Mouse (Mus musculus): ENCODE measurements around the gene Zkscan16. TPM values are rescaled to one million over a fixed set of nuclear protein-coding genes. Genes with fewer than 3 reads are reported as not detected.

The Zkscan16 gene
- total and polyA plus RNA-seq, 3 experiments, result not detected

DNA sequence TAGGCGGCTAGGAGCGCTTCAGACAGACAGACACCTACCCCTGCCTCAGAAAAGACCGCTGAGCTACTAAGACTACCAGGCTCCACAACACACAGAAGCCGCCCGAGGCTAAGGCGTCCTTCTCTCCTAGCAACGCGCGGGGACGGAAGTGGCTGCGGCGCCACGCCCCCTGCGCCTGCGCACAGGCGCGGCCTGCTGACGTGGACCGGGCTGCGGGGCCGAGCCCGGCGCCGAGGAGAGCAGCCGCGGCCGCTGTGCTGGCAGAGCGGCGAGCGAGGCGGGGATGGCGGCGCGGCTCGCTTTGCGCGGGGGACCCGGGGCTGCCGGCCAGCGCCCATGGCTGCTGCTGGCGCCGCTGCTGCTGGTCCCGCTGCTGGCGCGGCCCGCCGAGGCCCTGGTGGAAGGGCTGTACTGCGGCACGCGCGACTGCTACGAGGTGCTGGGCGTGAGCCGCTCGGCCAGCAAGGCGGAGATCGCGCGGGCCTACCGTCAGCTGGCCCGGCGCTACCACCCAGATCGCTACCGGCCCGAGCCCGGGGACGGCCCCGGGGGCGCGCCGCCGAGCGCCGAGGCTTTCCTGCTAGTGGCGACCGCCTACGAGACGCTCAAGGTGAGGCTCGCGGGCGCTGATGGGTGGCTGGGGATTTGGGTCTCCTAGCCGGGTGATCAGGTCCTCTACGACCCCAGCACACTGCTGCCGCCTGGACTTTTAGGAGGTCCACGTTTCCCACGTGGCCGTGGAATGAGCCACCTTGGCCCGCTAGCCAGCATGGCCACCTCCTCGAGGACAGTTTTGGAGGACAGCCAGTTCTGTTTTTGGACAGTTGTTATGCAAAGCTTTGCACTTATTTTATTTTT, 59.7 kb downstream of the Zkscan16 start, which contains the start of gene Gm20503 (continued):
- TF ChIP-seq TCF12 (IDR thresholded peaks at IDR 0.05; ENCODE audit: low read depth, low read length), result peak; percentile 46
- no peak for TF ChIP-seq SMC3 (IDR thresholded peaks at IDR 0.05; ENCODE audit: low read depth, low read length)
- TF ChIP-seq ELF1 (IDR thresholded peaks at IDR 0.05; ENCODE audit: low read depth, low read length), result peak; percentile 91
- TF ChIP-seq GATA1 (IDR thresholded peaks at IDR 0.05; ENCODE audit: low read depth, low read length), result no peak
- peak; percentile 90 for TF ChIP-seq MXI1 (IDR thresholded peaks at IDR 0.05; ENCODE audit: low read depth, low read length)
- no peak for TF ChIP-seq ETS1 (IDR thresholded peaks at IDR 0.05; ENCODE audit: low read depth, low read length)
- peak; percentile 82 to 98 for TF ChIP-seq POLR2A (IDR thresholded peaks at IDR 0.05; ENCODE audit: control insufficient read depth in 1 of 2, insufficient read depth in 1 of 2, low read depth in 1 of 2, low read length in 2 of 2, poor library complexity in 1 of 2)
- TF ChIP-seq MAZ (IDR thresholded peaks at IDR 0.05; ENCODE audit: low read depth, low read length), result no peak
- TF ChIP-seq JUND (IDR thresholded peaks at IDR 0.05; ENCODE audit: low read depth, low read length), result no peak
- no peak for TF ChIP-seq POLR2AphosphoS2 (IDR thresholded peaks at IDR 0.05; ENCODE audit: low read length)
- TF ChIP-seq ZMIZ1 (IDR thresholded peaks at IDR 0.05; ENCODE audit: low read depth, low read length), result peak; percentile 82; the same call in 1 of the 2 replicates
- no peak for TF ChIP-seq TAL1 (IDR thresholded peaks at IDR 0.05; ENCODE audit: low read length)
- TF ChIP-seq E2F4 (IDR thresholded peaks at IDR 0.05; ENCODE audit: borderline replicate concordance, low read depth, low read length), result no peak

DNA sequence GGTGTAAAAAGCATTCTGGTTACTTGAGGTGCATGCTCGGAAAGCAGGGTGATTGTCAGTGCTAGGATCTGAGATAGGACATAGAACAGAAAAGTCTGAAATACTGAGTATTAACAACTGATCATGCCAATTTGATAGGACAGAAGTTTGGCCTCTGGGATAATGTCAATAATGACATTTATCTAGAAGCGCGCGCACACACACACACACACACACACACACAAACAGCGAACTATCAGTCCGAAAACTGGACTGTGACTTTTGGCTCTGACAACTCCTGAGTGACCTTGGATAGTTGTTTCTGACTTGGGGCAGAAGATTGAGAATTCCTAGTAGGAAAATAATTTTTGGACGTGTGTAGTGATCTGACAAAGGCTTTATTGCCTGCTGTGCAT, 60.4 kb downstream of the Zkscan16 start:
- peak overlapping the region; percentile 90 for H3K9ac ChIP-seq (ENCODE audit: control insufficient read depth, low read depth, low read length, poor library complexity, severe bottlenecking)
- no peak for DNase-seq (ENCODE audit: low read depth, low spot score)
- H3K27me3 ChIP-seq (ENCODE audit: control insufficient read depth in 1 of 2, insufficient read depth in 2 of 2, low read length in 2 of 2), result no peaks in the 10 kb centered on the region
- peaks cover 0 to 29% of the 10 kb centered on the region in 2 experiments; a peak in 2 of 4 replicates for H3K36me3 ChIP-seq (ENCODE audit: control insufficient read depth in 1 of 2, insufficient read depth in 2 of 2, low read length in 2 of 2)
- no peaks in the 10 kb centered on the region for H3K9me3 ChIP-seq (replicated peaks; ENCODE audit: insufficient read depth, low read length)
- H3K27ac ChIP-seq (ENCODE audit: control insufficient read depth, low read depth, low read length), result no peak overlapping the region
- TF ChIP-seq ZNF384 (IDR thresholded peaks at IDR 0.05; ENCODE audit: low read depth, low read length) (no peak), SIN3A (IDR thresholded peaks at IDR 0.05; ENCODE audit: low read length) (no peak), ZC3H11A (IDR thresholded peaks at IDR 0.05; ENCODE audit: low read depth, low read length) (no peak), GATA1 (IDR thresholded peaks at IDR 0.05; ENCODE audit: low read depth, low read length) (no peak), JUND (IDR thresholded peaks at IDR 0.05; ENCODE audit: low read depth, low read length) (no peak), MEF2A (IDR thresholded peaks at IDR 0.05; ENCODE audit: extremely low read depth, insufficient replicate concordance, low read depth, low read length, poor library complexity, severe bottlenecking) (no peak), CTCF (IDR thresholded peaks at IDR 0.05 in 2 of 3, conservative IDR thresholded peaks at IDR 0.05 in 1 of 3; ENCODE audit: control insufficient read depth in 1 of 3, insufficient read depth in 1 of 3, low read depth in 2 of 3, low read length in 3 of 3, poor library complexity in 1 of 3, severe bottlenecking in 1 of 3) (no peak), POLR2AphosphoS2 (IDR thresholded peaks at IDR 0.05; ENCODE audit: low read length) (no peak), ETS1 (IDR thresholded peaks at IDR 0.05; ENCODE audit: low read depth, low read length) (no peak), UBTF (IDR thresholded peaks at IDR 0.05; ENCODE audit: borderline replicate concordance, insufficient read depth, low read depth, low read length) (no peak), ZMIZ1 (IDR thresholded peaks at IDR 0.05; ENCODE audit: low read depth, low read length) (no peak), EP300 (IDR thresholded peaks at IDR 0.05; ENCODE audit: low read depth in 1 of 2, low read length in 2 of 2) (no peak), GABPA (IDR thresholded peaks at IDR 0.05; ENCODE audit: low read depth, low read length) (no peak), HCFC1 (IDR thresholded peaks at IDR 0.05; ENCODE audit: low read depth, low read length) (no peak), USF1 (IDR thresholded peaks at IDR 0.05; ENCODE audit: low read depth, low read length) (no peak)
- peak overlapping the region; percentile 76 to 81 for H3K4me3 ChIP-seq (ENCODE audit: control insufficient read depth in 1 of 2, insufficient read depth in 1 of 2, low read depth in 2 of 2, low read length in 2 of 2)
- peaks cover 44% of the 10 kb centered on the region for H3K79me2 ChIP-seq (ENCODE audit: control insufficient read depth, insufficient read depth, low read length, poor library complexity)
- H3K4me1 ChIP-seq (ENCODE audit: control insufficient read depth in 1 of 2, insufficient read depth in 2 of 2, low read length in 2 of 2), result peaks cover 6 to 24% of the 10 kb centered on the region in 2 experiments

All from MEL (cell line).